Mouse (Mus musculus) liver, postnatal 0 days (tissue): ENCODE results near the gene Gm20662.

Experiments used
- CTCF ChIP-seq: sonication (generic); IDR thresholded peaks from 2 replicates; pipeline ENCODE4 v1.5.1; 2016; ENCODE audit warnings: antibody characterized with exemption, low read depth
- EP300 ChIP-seq: IDR thresholded peaks from 2 replicates; pipeline ENCODE4 v1.6.1; 2016; ENCODE audit warnings: antibody characterized with exemption, low read depth, mild to moderate bottlenecking

GRCm38 (mm10) chr9:108023216-108023615, 27.1 kb downstream of the Gm20662 start:
- no peak for TF ChIP-seq CTCF
- no peak for TF ChIP-seq EP300
